Mouse (Mus musculus) midbrain, embryonic 16.5 days (tissue): ENCODE results near the gene Urod. TPM values are rescaled to one million over a fixed set of nuclear protein-coding genes. Genes with fewer than 3 reads are reported as not detected.

Experiments
- ATAC-seq: fragments of 200-750 bp; cut with Nextera tagmentation; 2 replicates; pipeline ENCODE4 v1.8.0; 2017; ENCODE audit warnings: moderate TSS enrichment
- H3K27ac ChIP-seq: fragments of 300-500 bp; sonication (generic); 2 replicates; pipeline ENCODE4 v1.5.1; 2014; ENCODE audit warnings: mild to moderate bottlenecking, low read length, mixed read lengths
- H3K27me3 ChIP-seq: fragments of 300-500 bp; sonication (generic); 2 replicates; pipeline ENCODE4 v1.6.1; 2014; ENCODE audit warnings: low read depth, low read length, mixed read lengths; ENCODE audit not compliant: control insufficient read depth, insufficient read depth
- H3K36me3 ChIP-seq: fragments of 300-500 bp; sonication (generic); 2 replicates; pipeline ENCODE4 v1.6.1; 2014; ENCODE audit warnings: mild to moderate bottlenecking, low read length, moderate library complexity, mixed read lengths; ENCODE audit not compliant: control insufficient read depth, insufficient read depth
- H3K4me1 ChIP-seq: fragments of 300-500 bp; sonication (generic); 2 replicates; pipeline ENCODE4 v1.6.1; 2014; ENCODE audit warnings: mild to moderate bottlenecking, low read length, mixed read lengths; ENCODE audit not compliant: control insufficient read depth, insufficient read depth
- H3K4me2 ChIP-seq: fragments of 300-500 bp; sonication (generic); 2 replicates; pipeline ENCODE4 v1.6.1; 2014; ENCODE audit warnings: mild to moderate bottlenecking, low read length, mixed read lengths
- H3K4me3 ChIP-seq: fragments of 300-500 bp; sonication (generic); 2 replicates; pipeline ENCODE4 v1.5.1; 2014; ENCODE audit warnings: low read depth, mild to moderate bottlenecking, low read length, moderate library complexity, mixed read lengths
- H3K9ac ChIP-seq: fragments of 300-500 bp; sonication (generic); 2 replicates; pipeline ENCODE4 v1.6.1; 2014; ENCODE audit warnings: low read depth, low read length, mixed read lengths
- H3K9me3 ChIP-seq: fragments of 300-500 bp; sonication (generic); replicated peaks from 2 replicates; pipeline ENCODE4 v1.6.1; 2014; ENCODE audit warnings: mild to moderate bottlenecking, low read length, mixed read lengths; ENCODE audit not compliant: control insufficient read depth, poor library complexity, severe bottlenecking
- WGBS: fragments of 180-500 bp; shearing (Covaris S2); extraction: QIAGEN DNeasy Blood & Tissue Kit; methylation state at CpG from one replicate; pipeline ENCODE4 v1.1.7; 2014; 5-methylcytosine and 5-hydroxymethylcytosine counted together
- polyA plus RNA-seq: library from polyadenylated mRNA; unstranded; fragments of >200 nt; fragmentation: Nextera tagmentation; extraction: Ambion mirVana; gene quantifications from 2 replicates; pipeline ENCODE4 v1.2.1, GENCODE M21; 2015

Urod gene
- polyA plus RNA-seq, 1 experiment from 2014 or later: 51.4 TPM

GRCm38 (mm10) chr4:117001957-117002356 lies 7.7 kb upstream of the Urod start:
- no peak for ATAC-seq
- Histone ChIP-seq H3K4me3 (no peak overlapping the region), H3K9ac (no peak overlapping the region), H3K27me3 (no peaks in the 10 kb centered on the region), H3K4me1 (no peaks in the 10 kb centered on the region), H3K36me3 (peaks cover 40% of the 10 kb centered on the region), H3K9me3 (no peaks in the 10 kb centered on the region), H3K27ac (no peak overlapping the region), H3K4me2 (no peak overlapping the region)
- 91% methylated on average over 16 of the region's 16 CpGs for WGBS

- peaks cover 40% of the 10 kb centered on the region for H3K36me3 ChIP-seq
Measured at GRCm38 (mm10) chr4:116999513-117000154, 5.4 kb upstream of the Urod start.

GRCm38 (mm10) chr4:116995798-116996135 lies 1.6 kb upstream of the Urod start:
- Histone ChIP-seq H3K9ac (peak overlapping the region; percentile 76), H3K36me3 (peaks cover 17% of the 10 kb centered on the region), H3K27me3 (no peaks in the 10 kb centered on the region), H3K4me1 (peaks cover 19% of the 10 kb centered on the region), H3K4me2 (peak overlapping the region; percentile 93), H3K9me3 (no peaks in the 10 kb centered on the region), H3K4me3 (peak overlapping the region; percentile 80), H3K27ac (peak overlapping the region; percentile 81)
- 0 out of 2 replicates have a peak, but pooled peaks have one; percentile 19 for ATAC-seq
- 0% methylated on average over 16 of the region's 16 CpGs for WGBS

More at GRCm38 (mm10) chr4:116999513-117000154, 5.4 kb upstream of the Urod start:
- no peak overlapping the region for H3K4me2 ChIP-seq
- H3K4me1 ChIP-seq: peaks cover 10% of the 10 kb centered on the region
- H3K9me3 ChIP-seq: no peaks in the 10 kb centered on the region
- no peak overlapping the region for H3K4me3 ChIP-seq
- no peaks in the 10 kb centered on the region for H3K27me3 ChIP-seq
- ATAC-seq: no peak
- H3K27ac ChIP-seq: no peak overlapping the region
- H3K9ac ChIP-seq: no peak overlapping the region
- 94% methylated on average over 17 of the region's 17 CpGs for WGBS

GRCm38 (mm10) chr4:116995131-116995797 lies 1.1 kb upstream of the Urod start, which contains the start of gene Hectd3:
Hectd3 (plus strand) TSS chr4:116995317.
- no peaks in the 10 kb centered on the region for H3K9me3 ChIP-seq
- H3K9ac ChIP-seq: peak within 1 kb of the TSS; percentile 76
- H3K4me3 ChIP-seq: peak within 1 kb of the TSS; percentile 80
- H3K4me1 ChIP-seq: peaks cover 19% of the 10 kb centered on the region
- H3K36me3 ChIP-seq: peaks cover 16% of the 10 kb centered on the region
- peak within 1 kb of the TSS; percentile 93 for H3K4me2 ChIP-seq
- peak; percentile 69 for ATAC-seq
- H3K27ac ChIP-seq: peak within 1 kb of the TSS; percentile 81
- no peaks in the 10 kb centered on the region for H3K27me3 ChIP-seq
- WGBS: under 1% methylated on average over 58 of the region's 58 CpGs

GRCm38 (mm10) chr4:116991366-116991765 lies 2.8 kb downstream of the Urod start:
- peaks cover 4% of the 10 kb centered on the region for H3K36me3 ChIP-seq
- peaks cover 15% of the 10 kb centered on the region for H3K4me1 ChIP-seq
- no peaks in the 10 kb centered on the region for H3K9me3 ChIP-seq
- no peaks in the 10 kb centered on the region for H3K27me3 ChIP-seq
- 0 out of 2 replicates have a peak, but pooled peaks have one; percentile 2 for ATAC-seq
- H3K4me2 ChIP-seq: no peak overlapping the region
- 11% methylated on average over 7 of the region's 7 CpGs for WGBS
- H3K9ac ChIP-seq: no peak overlapping the region
- no peak overlapping the region for H3K4me3 ChIP-seq
- H3K27ac ChIP-seq: no peak overlapping the region

- Histone ChIP-seq H3K4me2 (no peak overlapping the region), H3K9me3 (no peaks in the 10 kb centered on the region), H3K27ac (no peak overlapping the region), H3K4me3 (no peak overlapping the region), H3K9ac (no peak overlapping the region), H3K27me3 (no peaks in the 10 kb centered on the region), H3K36me3 (peaks cover 4% of the 10 kb centered on the region), H3K4me1 (peaks cover 9% of the 10 kb centered on the region)
- 56% methylated on average over 6 of the region's 6 CpGs for WGBS
- ATAC-seq: no peak
Measured at GRCm38 (mm10) chr4:116989731-116990130, 4.5 kb downstream of the Urod start.

GRCm38 (mm10) chr4:116987122-116987456 lies 7.1 kb downstream of the Urod start:
- Histone ChIP-seq H3K9ac (no peak overlapping the region), H3K9me3 (no peaks in the 10 kb centered on the region), H3K4me1 (no peaks in the 10 kb centered on the region), H3K27ac (no peak overlapping the region), H3K4me2 (no peak overlapping the region), H3K27me3 (no peaks in the 10 kb centered on the region), H3K4me3 (no peak overlapping the region), H3K36me3 (peaks cover 4% of the 10 kb centered on the region)
- WGBS: 69% methylated on average over 5 of the region's 5 CpGs
- ATAC-seq: no peak

GRCm38 (mm10) chr4:116986400-116987121 lies 7.7 kb downstream of the Urod start:
- no peaks in the 10 kb centered on the region for H3K27me3 ChIP-seq
- H3K36me3 ChIP-seq: peaks cover 5% of the 10 kb centered on the region
- H3K4me2 ChIP-seq: no peak overlapping the region
- no peaks in the 10 kb centered on the region for H3K4me1 ChIP-seq
- peak; percentile 74 for ATAC-seq
- 61% methylated on average over 17 of the region's 17 CpGs for WGBS
- H3K9ac ChIP-seq: no peak overlapping the region
- no peak overlapping the region for H3K4me3 ChIP-seq
- no peaks in the 10 kb centered on the region for H3K9me3 ChIP-seq
- no peak overlapping the region for H3K27ac ChIP-seq

- Histone ChIP-seq H3K27me3 (no peaks in the 10 kb centered on the region), H3K4me3 (no peak overlapping the region), H3K36me3 (peaks cover 8% of the 10 kb centered on the region), H3K9me3 (no peaks in the 10 kb centered on the region), H3K9ac (no peak overlapping the region), H3K27ac (no peak overlapping the region), H3K4me1 (no peaks in the 10 kb centered on the region), H3K4me2 (no peak overlapping the region)
- no peak for ATAC-seq
- 94% methylated on average over 7 of the region's 7 CpGs for WGBS
Measured at GRCm38 (mm10) chr4:116985681-116986080, 8.5 kb downstream of the Urod start.
